Mouse (Mus musculus): ENCODE results near the gene Irx5. TPM values are rescaled to one million over a fixed set of nuclear protein-coding genes. Genes with fewer than 3 reads are reported as not detected.

Gene Irx5
- total RNA-seq, 2 experiments from 2014 or later, result not detected

- no peak for TF ChIP-seq CTCF (IDR thresholded peaks at IDR 0.05)
- no peak for DNase-seq
- H3K4me3 ChIP-seq, result no peak overlapping the region
- intact Hi-C loops (cut with DNase I), result loop anchor here (10.0 kb wide), 2 partner anchors 242 to 1048 kb away; partner anchors contain the start of genes Fto and Rpgrip1l
- no peak overlapping the region for H3K27ac ChIP-seq
Measured at GRCm38 (mm10) chr8:92362396-92363115, 5.1 kb downstream of the Irx5 start.

DNA sequence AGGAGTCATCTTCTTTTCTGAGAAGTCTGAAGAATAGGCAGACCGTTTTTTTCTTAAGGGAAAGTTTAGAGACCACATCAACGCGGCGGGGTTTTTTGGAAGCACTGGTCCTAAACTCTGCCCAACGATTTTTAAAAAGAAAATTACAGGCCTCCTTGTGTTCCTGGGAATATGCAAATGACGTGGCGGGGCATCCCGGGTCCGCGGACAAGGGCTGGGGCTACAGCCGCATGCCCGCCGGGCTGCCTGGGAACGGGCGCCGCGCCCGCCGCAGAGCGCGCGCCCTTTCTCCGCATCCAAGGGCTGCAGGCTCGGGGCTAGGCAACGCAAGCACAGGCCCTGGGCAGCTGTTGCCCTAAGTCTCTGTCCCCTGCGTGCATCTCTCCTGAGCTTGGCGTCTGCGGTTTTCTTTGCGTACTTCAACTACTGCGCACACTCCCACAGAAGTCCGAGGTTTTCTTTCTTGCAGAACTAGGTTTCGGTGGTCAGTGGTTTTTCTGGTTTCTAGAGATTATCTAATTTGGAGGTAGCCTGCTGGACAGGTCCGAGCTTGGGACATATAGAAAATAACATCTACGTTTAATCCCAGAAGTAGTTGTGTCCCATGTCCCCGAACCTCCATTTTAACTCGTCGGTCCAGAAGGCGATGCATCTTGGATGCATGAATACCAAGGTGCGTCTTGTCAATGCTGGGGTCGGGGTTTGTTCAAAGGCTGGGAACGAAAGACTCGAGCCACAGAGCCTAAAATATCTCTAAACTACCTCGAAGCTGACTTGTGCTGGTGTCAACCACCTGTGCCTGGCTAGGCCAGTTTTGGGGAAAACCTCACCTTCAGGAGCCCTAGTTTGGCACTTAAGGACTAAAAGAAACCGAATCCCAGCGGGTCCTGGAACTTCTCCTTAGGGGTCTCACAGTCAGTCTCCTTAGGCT, 6.1 kb downstream of the Irx5 start:
- no peak overlapping the region for H3K27ac ChIP-seq
- no peak overlapping the region for H3K4me3 ChIP-seq
- intact Hi-C loops (cut with DNase I), result loop anchor here (10.0 kb wide), 2 partner anchors 241 to 1049 kb away; partner anchors contain the start of genes Fto and Rpgrip1l
- no peak for DNase-seq
- TF ChIP-seq CTCF (IDR thresholded peaks at IDR 0.05), result no peak

DNA sequence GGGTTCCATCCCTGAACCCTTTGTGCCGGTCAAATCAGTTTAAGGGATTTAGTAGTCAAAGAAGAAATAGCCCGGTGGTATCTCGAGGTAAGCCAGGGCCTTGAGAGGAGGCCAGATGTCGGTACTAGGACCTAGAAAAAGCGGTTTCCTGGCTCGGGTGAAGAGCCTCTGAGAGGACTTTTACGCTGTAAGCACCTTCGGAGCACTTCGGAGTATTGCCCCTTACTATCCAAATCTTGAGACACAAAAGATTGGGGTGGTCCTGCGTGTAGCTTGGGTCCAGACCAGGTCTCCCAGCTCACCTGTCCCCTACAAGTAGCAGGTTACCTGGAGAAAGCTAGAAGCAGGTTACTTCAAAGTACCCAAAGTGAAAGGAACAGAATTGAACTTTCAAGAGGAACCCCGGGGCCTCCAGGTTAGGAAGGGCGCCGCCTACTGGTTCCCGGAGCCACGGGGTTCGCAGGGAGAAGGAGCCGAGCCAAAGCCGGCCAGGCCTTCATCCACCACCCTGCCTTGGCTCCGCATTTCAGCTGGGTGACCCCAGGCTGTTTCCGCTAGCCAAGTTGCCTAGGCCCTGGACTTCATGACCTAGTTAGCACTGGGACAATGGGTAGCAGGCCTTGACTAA, 6.8 kb downstream of the Irx5 start:
- intact Hi-C loops (cut with DNase I), result loop anchor here (10.0 kb wide), 2 partner anchors 241 to 1049 kb away; partner anchors contain the start of genes Fto and Rpgrip1l
- peak; percentile 49 for DNase-seq
- H3K27ac ChIP-seq, result no peak overlapping the region
- H3K4me3 ChIP-seq, result peak overlapping the region; percentile 20
- peak; percentile 53 for TF ChIP-seq CTCF (IDR thresholded peaks at IDR 0.05)

- DNase-seq, result no peak
- Histone ChIP-seq H3K4me3 (no peak overlapping the region), H3K27ac (no peak overlapping the region)
- intact Hi-C loops (cut with DNase I), result loop anchor here (10.0 kb wide), 2 partner anchors 240 to 1050 kb away; partner anchors contain the start of genes Fto and Rpgrip1l
- TF ChIP-seq CTCF (IDR thresholded peaks at IDR 0.05), result no peak
Measured at GRCm38 (mm10) chr8:92364776-92365240, 7.4 kb downstream of the Irx5 start.

DNA sequence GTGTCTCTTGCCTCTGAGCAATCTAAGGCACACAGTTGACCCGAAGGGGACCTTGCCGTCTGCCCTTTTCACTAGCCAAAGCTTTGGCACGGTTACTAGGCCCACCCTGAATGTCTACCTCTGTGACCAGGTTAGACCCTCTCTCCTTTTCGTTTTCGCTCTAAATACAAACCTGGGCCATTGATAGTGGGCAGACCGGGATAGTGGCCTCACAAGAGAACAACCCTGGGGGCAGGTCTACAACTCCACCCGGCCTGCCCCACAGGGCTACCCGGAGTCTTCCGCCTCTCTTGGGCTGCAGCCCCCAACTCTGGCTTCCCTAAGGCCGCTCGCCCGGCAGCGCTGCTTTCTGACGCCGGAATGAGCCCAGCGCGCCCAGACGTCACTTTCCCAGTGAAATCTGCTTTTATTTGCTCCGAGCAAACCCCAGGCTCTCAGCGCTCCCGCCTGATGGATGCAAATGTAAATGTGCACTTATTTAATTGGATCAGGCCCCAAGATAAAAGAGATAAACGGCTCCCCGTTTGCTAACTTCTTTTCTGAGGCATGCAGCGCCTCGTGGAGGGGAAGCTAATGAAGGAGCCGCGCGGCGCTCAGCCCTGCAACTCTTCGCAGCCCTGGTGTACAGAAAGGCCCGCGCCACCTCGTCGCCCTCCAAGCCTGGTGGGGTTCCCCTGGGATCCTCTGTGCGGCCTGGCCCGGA, 8.0 kb downstream of the Irx5 start:
- intact Hi-C loops (cut with DNase I), result loop anchor here (10.0 kb wide), 2 partner anchors 239 to 1051 kb away; partner anchors contain the start of genes Fto and Rpgrip1l
- no peak for DNase-seq
- Histone ChIP-seq H3K27ac (no peak overlapping the region), H3K4me3 (no peak overlapping the region)
- no peak for TF ChIP-seq CTCF (IDR thresholded peaks at IDR 0.05)

GRCm38 (mm10) chr8:92365944-92366735, 8.7 kb downstream of the Irx5 start:
- TF ChIP-seq CTCF (IDR thresholded peaks at IDR 0.05), result no peak

GRCm38 (mm10) chr8:92366736-92367267, 9.4 kb downstream of the Irx5 start:
- intact Hi-C loops (cut with DNase I), result loop anchor here (10.0 kb wide), 2 partner anchors 238 to 1052 kb away; partner anchors contain the start of genes Fto and Rpgrip1l
- peak; percentile 45 for DNase-seq
- no peak overlapping the region for H3K4me3 ChIP-seq
- H3K27ac ChIP-seq, result no peak overlapping the region
- TF ChIP-seq CTCF (IDR thresholded peaks at IDR 0.05), result peak; percentile 47

More at GRCm38 (mm10) chr8:92365944-92366735, 8.7 kb downstream of the Irx5 start:
- Histone ChIP-seq H3K4me3 (no peak overlapping the region), H3K27ac (no peak overlapping the region)
- no peak for DNase-seq
- intact Hi-C loops (cut with DNase I), result loop anchor here (10.0 kb wide), 2 partner anchors 239 to 1051 kb away; partner anchors contain the start of genes Fto and Rpgrip1l

DNA sequence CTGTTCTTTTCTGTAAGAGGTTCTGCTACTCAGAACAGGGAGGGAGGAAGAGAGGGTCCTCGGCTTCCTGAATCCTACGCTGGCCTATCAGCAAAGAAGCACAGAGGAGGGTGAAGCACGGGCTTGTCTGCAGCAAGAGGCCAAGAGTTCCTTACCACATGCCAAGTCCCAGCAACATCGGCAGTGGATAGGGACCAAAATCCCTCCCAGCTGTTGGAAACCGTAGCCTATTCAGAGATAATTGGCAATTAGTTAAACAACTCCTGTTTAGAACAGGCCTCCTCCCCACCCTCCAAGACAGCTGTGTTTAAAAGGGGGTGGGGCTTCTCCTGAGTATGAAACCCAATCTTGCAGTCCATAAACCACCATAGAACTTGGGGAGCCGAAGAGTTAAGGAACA, 22.1 kb downstream of the Irx5 start:
- no peak for TF ChIP-seq CTCF (IDR thresholded peaks at IDR 0.05)
- intact Hi-C loops (cut with DNase I), result no loop called here
- Histone ChIP-seq H3K27ac (no peak overlapping the region), H3K4me3 (no peak overlapping the region)
- DNase-seq, result no peak

- no peak for DNase-seq
- peak; percentile 62 for TF ChIP-seq CTCF (IDR thresholded peaks at IDR 0.05)
- intact Hi-C loops (cut with DNase I), result no loop called here
- no peak overlapping the region for H3K27ac ChIP-seq
- no peak overlapping the region for H3K4me3 ChIP-seq
Measured at GRCm38 (mm10) chr8:92380571-92380970, 23.1 kb downstream of the Irx5 start.

GRCm38 (mm10) chr8:92387893-92388292, 30.5 kb downstream of the Irx5 start:
- no peak for DNase-seq
- intact Hi-C loops (cut with DNase I), result no loop called here
- no peak for TF ChIP-seq CTCF (IDR thresholded peaks at IDR 0.05)
- no peak overlapping the region for H3K27ac ChIP-seq
- H3K4me3 ChIP-seq, result no peak overlapping the region
